In genomic region chr19:44589591-44590223, GRCm38 (mm10) we compare ENCODE assay signal across 1 mouse cellular context.
TF ChIP-seq lines count a peak whose summit lies in the region.

No protein-coding gene starts in this region.

TF ChIP-seq in ES-E14, 5 proteins besides CTCF, POLR2A, EP300 and RAD21:
- TF ChIP-seq ZC3H11A (IDR thresholded peaks at IDR 0.05; ENCODE audit: borderline replicate concordance, low read depth, low read length), result no peak
- peak; percentile 50; the same call in 1 of the 2 replicates for TF ChIP-seq MAFK (IDR thresholded peaks at IDR 0.05; ENCODE audit: insufficient read depth, low read depth, low read length)
